Mouse (Mus musculus) lung, postnatal 0 days (tissue): ENCODE data around the gene Eid2.

ENCODE experiments used
- CTCF ChIP-seq: IDR thresholded peaks from 2 replicates; pipeline ENCODE4 v1.5.1; 2016; ENCODE audit warnings: antibody characterized with exemption, mild to moderate bottlenecking
- EP300 ChIP-seq: IDR thresholded peaks from 2 replicates; pipeline ENCODE4 v1.6.1; 2016; ENCODE audit warnings: antibody characterized with exemption, mild to moderate bottlenecking, control low read depth

GRCm38 (mm10) chr7:28251976-28252375, 15.7 kb upstream of the Eid2 start:
- TF ChIP-seq CTCF (no peak), EP300 (no peak)
